Mouse (Mus musculus) G1E (cell line): ENCODE measurements around the gene Podn. TPM values are rescaled to one million over a fixed set of nuclear protein-coding genes. Genes with fewer than 3 reads are reported as not detected.

ENCODE experiments used
- ATAC-seq: 2 replicates; pipeline ENCODE4 v1.8.0; 2016; ENCODE audit warnings: mild to moderate bottlenecking; ENCODE audit not compliant: insufficient number of reproducible peaks, poor library complexity, low FRiP score, severe bottlenecking; ENCODE audit errors: extremely low read depth
- DNase-seq: peaks from one replicate; pipeline ENCODE4 v3.0.0; 2012; ENCODE audit warnings: low spot score
- H3K27me3 ChIP-seq: 2 replicates; pipeline ENCODE4 v1.6.1; 2012; ENCODE audit warnings: mild to moderate bottlenecking, low read length, inconsistent platforms; ENCODE audit not compliant: insufficient read depth
- H3K36me3 ChIP-seq: replicated peaks from 2 replicates; pipeline ENCODE3; 2012; ENCODE audit warnings: mild to moderate bottlenecking, inconsistent platforms
- H3K4me1 ChIP-seq: 2 replicates; pipeline ENCODE4 v1.6.1; 2012; ENCODE audit warnings: low read depth, low read length, inconsistent platforms, mixed read lengths; ENCODE audit not compliant: insufficient read depth
- H3K4me3 ChIP-seq: 2 replicates; pipeline ENCODE4 v1.5.1; 2012; ENCODE audit warnings: low read depth, mild to moderate bottlenecking, inconsistent platforms, low read length, moderate library complexity, mixed read lengths
- H3K9me3 ChIP-seq: replicated peaks from 2 replicates; pipeline ENCODE4 v1.6.1; 2012; ENCODE audit warnings: inconsistent platforms
- CTCF ChIP-seq: IDR thresholded peaks from 2 replicates; pipeline ENCODE4 v1.5.1; 2012; ENCODE audit warnings: low read depth, low read length, inconsistent platforms, mixed read lengths
- GATA1 ChIP-seq: IDR thresholded peaks from 2 replicates; pipeline ENCODE4 v1.6.1; 2012; ENCODE audit warnings: borderline replicate concordance, low read length, inconsistent platforms, mixed read lengths
- GATA2 ChIP-seq: IDR thresholded peaks from 2 replicates; pipeline ENCODE4 v1.6.1; 2012; ENCODE audit warnings: low read depth, low read length, inconsistent platforms, borderline replicate concordance
- POLR2AphosphoS5 ChIP-seq: IDR thresholded peaks from 2 replicates; pipeline ENCODE4 v1.6.1; 2012; ENCODE audit warnings: low read depth, low read length, inconsistent platforms; ENCODE audit not compliant: insufficient replicate concordance
- TAL1 ChIP-seq: conservative IDR thresholded peaks from 2 replicates; pipeline ENCODE4 v1.6.1; 2012; ENCODE audit warnings: low read depth, low read length, inconsistent platforms, mixed read lengths
- polyA plus RNA-seq: library from polyadenylated mRNA; stranded (reverse); fragments of >175 nt; gene quantifications from 2 replicates; pipeline ENCODE4 v1.2.3, GENCODE M21; 2012
- total RNA-seq, 2 experiments: library from RNA; stranded (forward) in 1 of 2; stranded (reverse) in 1 of 2; fragments of 200-1000 nt in 1 of 2; fragments of >200 nt in 1 of 2; fragmentation: Nextera tagmentation in 1 of 2; gene quantifications; 2 replicates each; pipeline ENCODE4 v1.2.3; 2014 to 2017

The Podn gene
- total and polyA plus RNA-seq, 3 experiments = not detected

DNA sequence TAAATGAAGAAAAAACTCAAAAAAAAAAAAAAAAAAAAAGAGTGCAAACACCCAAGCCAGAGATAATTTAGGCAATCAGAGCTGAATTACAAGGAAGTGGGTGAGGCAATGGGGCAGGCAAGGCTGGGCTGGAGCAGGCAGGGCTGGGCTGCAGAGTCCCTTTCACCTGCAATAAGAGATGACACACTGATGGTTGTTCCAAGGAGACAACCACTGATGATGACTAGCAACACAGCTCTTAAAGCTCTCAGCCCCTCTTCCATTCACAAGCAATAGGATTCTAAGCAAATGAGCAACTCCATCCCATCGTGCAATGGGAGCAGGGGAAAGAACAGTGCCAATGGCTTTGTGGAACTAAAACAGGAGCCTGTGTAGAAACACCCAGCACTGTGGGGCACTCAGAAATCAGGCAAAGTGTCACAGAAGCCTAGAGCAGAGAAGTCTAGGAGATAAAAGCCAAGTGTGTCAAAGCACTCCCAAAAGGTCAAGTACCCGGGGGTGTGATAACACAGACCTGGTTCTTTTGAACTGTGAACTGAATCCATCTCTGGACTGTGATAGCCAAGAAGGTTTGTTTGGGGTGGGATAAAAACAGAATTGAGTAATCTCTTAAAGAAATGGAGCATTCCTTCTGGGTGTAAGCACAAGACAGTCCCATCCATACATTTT, 30.9 kb downstream of the Podn start:
- ATAC-seq = no peak
- H3K27me3 ChIP-seq = no peaks in the 10 kb centered on the region
- H3K4me1 ChIP-seq = peaks cover 16% of the 10 kb centered on the region
- no peak overlapping the region for H3K4me3 ChIP-seq
- no peak for TF ChIP-seq POLR2AphosphoS5
- TF ChIP-seq CTCF = no peak
- no peak for TF ChIP-seq GATA1
- TF ChIP-seq TAL1 = no peak
- TF ChIP-seq GATA2 = no peak
- H3K36me3 ChIP-seq = peaks cover 72% of the 10 kb centered on the region
- no peaks in the 10 kb centered on the region for H3K9me3 ChIP-seq
- no peak for DNase-seq

DNA sequence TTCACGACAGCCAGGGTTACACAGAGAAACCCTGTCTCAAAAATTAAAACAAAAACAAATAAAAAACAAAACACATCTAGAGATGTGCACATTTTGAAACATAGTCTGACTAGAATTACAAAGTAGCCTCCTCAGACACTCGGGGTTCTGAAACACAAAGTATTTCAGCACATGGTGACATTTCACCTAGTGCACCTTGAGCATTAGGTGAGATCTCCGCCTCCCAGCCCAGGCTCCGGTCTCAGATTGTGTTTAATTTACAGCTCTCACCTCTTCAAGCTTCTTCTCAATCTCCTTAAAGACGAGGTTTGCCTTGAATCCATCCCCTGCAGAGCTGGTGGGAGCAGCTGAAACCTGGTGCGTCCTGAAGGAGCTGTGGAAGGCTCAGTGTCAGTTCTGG, 32.6 kb downstream of the Podn start:
- Histone ChIP-seq H3K36me3 (peaks cover 78% of the 10 kb centered on the region), H3K4me1 (peaks cover 4% of the 10 kb centered on the region; the same call in 1 of the 2 replicates), H3K9me3 (no peaks in the 10 kb centered on the region), H3K4me3 (no peak overlapping the region), H3K27me3 (no peaks in the 10 kb centered on the region)
- ATAC-seq (no peak), DNase-seq (no peak)
- TF ChIP-seq TAL1 (no peak), CTCF (no peak), POLR2AphosphoS5 (no peak), GATA2 (no peak), GATA1 (no peak)

DNA sequence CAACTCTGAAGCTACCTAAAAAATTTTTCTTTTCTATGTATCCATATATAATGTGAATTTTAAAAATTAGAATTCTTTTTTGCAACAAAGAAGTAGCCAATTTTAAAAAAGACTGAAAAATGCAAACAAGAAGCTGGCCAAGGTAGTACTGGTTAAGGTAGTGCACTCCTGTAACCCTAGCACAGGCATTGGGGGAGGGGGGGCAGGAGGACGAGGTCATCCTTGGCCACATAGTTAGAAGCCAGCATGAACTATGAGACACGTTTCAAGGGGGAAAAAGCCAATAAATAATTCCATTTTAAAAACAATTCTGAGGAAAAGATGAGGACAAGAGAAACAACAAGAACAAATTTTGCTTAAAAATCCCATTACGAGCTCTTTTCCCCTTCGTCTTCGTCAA, 33.7 kb downstream of the Podn start:
- ATAC-seq (no peak), DNase-seq (no peak)
- no peaks in the 10 kb centered on the region for H3K9me3 ChIP-seq
- H3K4me1 ChIP-seq = peaks cover 2% of the 10 kb centered on the region; the same call in 1 of the 2 replicates
- H3K4me3 ChIP-seq = no peak overlapping the region
- TF ChIP-seq TAL1 (no peak), POLR2AphosphoS5 (no peak), GATA2 (no peak), CTCF (no peak)
- no peaks in the 10 kb centered on the region for H3K27me3 ChIP-seq
- peaks cover 77% of the 10 kb centered on the region for H3K36me3 ChIP-seq

DNA sequence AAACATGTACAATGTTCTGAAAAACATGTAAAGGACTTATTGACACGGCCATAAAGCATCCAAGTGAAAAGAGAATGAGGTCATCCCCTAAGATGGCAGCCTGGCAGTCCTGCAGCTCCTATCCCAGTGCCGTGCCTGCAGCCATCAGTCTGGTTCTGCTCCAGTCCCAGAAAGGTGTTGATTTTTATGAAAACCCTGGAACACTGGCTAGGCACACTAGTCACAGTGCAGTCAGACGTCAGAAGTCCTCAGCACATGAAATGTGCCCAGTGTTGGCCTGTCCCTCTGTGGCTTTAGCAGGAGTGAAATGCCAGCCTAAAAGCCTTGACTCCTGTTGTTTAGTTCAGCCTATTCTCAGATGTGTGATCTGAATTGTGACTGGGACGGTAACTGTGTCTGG, 35.5 kb downstream of the Podn start:
- Histone ChIP-seq H3K4me3 (no peak overlapping the region), H3K4me1 (peaks cover 2% of the 10 kb centered on the region; the same call in 1 of the 2 replicates), H3K36me3 (peaks cover 75% of the 10 kb centered on the region), H3K27me3 (no peaks in the 10 kb centered on the region), H3K9me3 (no peaks in the 10 kb centered on the region)
- ATAC-seq (no peak), DNase-seq (no peak)
- TF ChIP-seq POLR2AphosphoS5 = no peak
- no peak for TF ChIP-seq CTCF
- TF ChIP-seq GATA1 = no peak
- TF ChIP-seq TAL1 = no peak
- TF ChIP-seq GATA2 = no peak

DNA sequence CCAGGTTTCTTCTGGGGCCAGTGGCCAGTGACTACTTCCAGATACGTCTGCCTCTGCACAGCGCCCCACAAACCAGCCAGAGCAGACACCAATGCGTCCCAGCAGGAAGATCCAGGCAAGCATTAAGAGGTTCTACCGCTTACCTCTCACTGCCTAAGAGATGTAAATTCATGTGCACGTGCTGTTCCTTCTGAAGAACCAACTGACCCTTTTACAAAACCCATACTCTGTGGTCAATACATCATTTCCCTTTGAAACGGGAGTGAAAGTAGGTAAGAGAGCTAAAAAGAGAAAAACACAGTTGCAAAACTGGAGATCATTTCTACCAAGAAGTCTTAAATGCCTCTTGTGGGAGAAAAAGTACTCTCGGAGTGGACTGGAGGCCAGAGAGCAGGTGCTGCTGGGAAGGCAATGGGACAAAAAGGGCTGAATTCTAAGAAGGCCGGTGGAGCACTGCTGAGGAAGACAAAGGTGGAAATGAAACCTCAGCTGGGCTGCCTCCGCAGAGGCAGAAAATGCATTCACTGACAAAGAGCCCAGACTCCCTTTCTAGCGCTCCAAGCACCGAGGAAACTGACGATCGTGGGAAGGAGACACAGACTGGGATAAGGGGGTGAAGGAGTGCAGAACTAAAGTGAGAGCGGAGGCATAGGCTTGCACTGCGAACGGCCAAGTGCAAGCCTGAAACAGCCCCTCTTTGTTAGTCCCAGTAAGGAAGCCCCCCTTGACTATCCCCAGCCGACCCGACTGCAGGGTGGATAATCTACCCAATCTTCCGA, 36.5 kb downstream of the Podn start:
- ATAC-seq = no peak
- Histone ChIP-seq H3K27me3 (no peaks in the 10 kb centered on the region), H3K4me1 (no peaks in the 10 kb centered on the region), H3K9me3 (no peaks in the 10 kb centered on the region), H3K36me3 (peaks cover 77% of the 10 kb centered on the region), H3K4me3 (no peak overlapping the region)
- no peak for TF ChIP-seq POLR2AphosphoS5
- no peak for TF ChIP-seq CTCF
- TF ChIP-seq GATA2 = no peak
- TF ChIP-seq TAL1 = no peak
- TF ChIP-seq GATA1 = no peak
- DNase-seq = no peak

DNA sequence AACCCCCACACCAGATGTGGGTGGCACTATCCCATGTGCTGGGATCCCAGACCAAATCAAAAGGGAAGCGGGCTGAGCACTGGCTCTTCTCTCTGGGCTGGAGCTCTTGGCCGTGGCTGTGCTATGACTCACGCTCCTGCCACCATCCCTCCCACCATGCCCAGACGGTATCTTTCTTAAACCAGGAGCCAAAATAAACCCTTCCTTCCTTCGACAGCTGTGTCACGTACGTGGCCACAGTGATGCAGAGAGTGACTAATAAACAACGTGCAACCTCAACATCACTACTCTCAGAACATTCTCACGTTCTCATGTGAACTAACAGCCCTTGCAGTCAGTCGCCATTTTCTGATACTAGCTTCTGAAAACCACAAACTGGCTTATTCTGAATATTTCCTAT, 38.1 kb downstream of the Podn start:
- Histone ChIP-seq H3K4me1 (no peaks in the 10 kb centered on the region), H3K27me3 (no peaks in the 10 kb centered on the region), H3K36me3 (peaks cover 76% of the 10 kb centered on the region), H3K9me3 (no peaks in the 10 kb centered on the region), H3K4me3 (no peak overlapping the region)
- no peak for ATAC-seq
- no peak for DNase-seq
- TF ChIP-seq POLR2AphosphoS5 = no peak
- TF ChIP-seq CTCF = no peak
- TF ChIP-seq GATA1 = no peak
- no peak for TF ChIP-seq TAL1
- TF ChIP-seq GATA2 = no peak
